Mouse (Mus musculus) ovary, postnatal 14 days (tissue): ENCODE data around the gene Ei24.

Experiments
- DNase-seq: peaks from one replicate; pipeline ENCODE4 v3.0.0; 2022; ENCODE audit warnings: low spot score

Ei24 gene

GRCm38 (mm10) chr9:36792191-36792590 lies 5.0 kb downstream of the Ei24 start:
- no peak for DNase-seq

GRCm38 (mm10) chr9:36783921-36784320 lies 13.3 kb downstream of the Ei24 start:
- DNase-seq: no peak

- DNase-seq: no peak
Measured at GRCm38 (mm10) chr9:36769048-36769413, 28.2 kb downstream of the Ei24 start.

GRCm38 (mm10) chr9:36768156-36769047 lies 28.8 kb downstream of the Ei24 start:
- DNase-seq: no peak

GRCm38 (mm10) chr9:36767203-36768143 lies 29.7 kb downstream of the Ei24 start, which contains the start of gene Stt3a:
TSS of gene Stt3a (minus strand) at chr9:36767679.
- DNase-seq: peak; percentile 97

- no peak for DNase-seq
Measured at GRCm38 (mm10) chr9:36764378-36764777, 32.8 kb downstream of the Ei24 start.
